Mouse (Mus musculus): ENCODE measurements around the gene Stra6.

GRCm38 (mm10) chr9:58099836-58100565 lies 36.4 kb downstream of the Stra6 start:
- TF ChIP-seq CTCF (IDR thresholded peaks at IDR 0.05; ENCODE audit: low read depth): no peak
- no peak for TF ChIP-seq EP300 (IDR thresholded peaks at IDR 0.05; ENCODE audit: low read depth)

Data from liver, embryonic 14.5 days (tissue).